Mouse (Mus musculus): ENCODE measurements around the gene Camkmt.
A peak's percentile ranks its signal among the peaks of the same experiment; 100 is the strongest.

Camkmt gene

GRCm38 (mm10) chr17:85458589-85458988 is 368.2 kb downstream of the Camkmt start:
- no peak for DNase-seq (ENCODE audit: low spot score in 2 of 2)

GRCm38 (mm10) chr17:85461577-85461976 is 371.2 kb downstream of the Camkmt start:
- DNase-seq (ENCODE audit: low spot score in 2 of 2) = no peak

GRCm38 (mm10) chr17:85463497-85464392 is 373.4 kb downstream of the Camkmt start:
- DNase-seq (ENCODE audit: low spot score in 2 of 2) = no peak

- no peak for DNase-seq (ENCODE audit: low spot score in 2 of 2)
Measured at GRCm38 (mm10) chr17:85464466-85465411, 374.4 kb downstream of the Camkmt start.

- no peak for DNase-seq (ENCODE audit: low spot score in 2 of 2)
Measured at GRCm38 (mm10) chr17:85469776-85470175, 379.4 kb downstream of the Camkmt start.

- DNase-seq (ENCODE audit: low spot score in 2 of 2) = no peak
Measured at GRCm38 (mm10) chr17:85472687-85473202, 382.4 kb downstream of the Camkmt start.

- DNase-seq (ENCODE audit: low spot score in 2 of 2) = peak in 1 of 2 experiments; percentile 15
Measured at GRCm38 (mm10) chr17:85473217-85473616, 382.9 kb downstream of the Camkmt start.

- no peak for DNase-seq (ENCODE audit: low spot score in 2 of 2)
Measured at GRCm38 (mm10) chr17:85473881-85474280, 383.5 kb downstream of the Camkmt start.

- DNase-seq (ENCODE audit: low spot score in 2 of 2) = no peak
Measured at GRCm38 (mm10) chr17:85481241-85481640, 390.9 kb downstream of the Camkmt start.

GRCm38 (mm10) chr17:85483086-85483485 is 392.7 kb downstream of the Camkmt start:
- no peak for DNase-seq (ENCODE audit: low spot score in 2 of 2)

- DNase-seq (ENCODE audit: low spot score in 2 of 2) = no peak
Measured at GRCm38 (mm10) chr17:85484015-85484414, 393.7 kb downstream of the Camkmt start.

GRCm38 (mm10) chr17:85484526-85484925 is 394.2 kb downstream of the Camkmt start:
- no peak for DNase-seq (ENCODE audit: low spot score in 2 of 2)

GRCm38 (mm10) chr17:85485065-85485945 is 395.0 kb downstream of the Camkmt start:
- DNase-seq (ENCODE audit: low spot score in 2 of 2) = no peak

GRCm38 (mm10) chr17:85485946-85486533 is 395.7 kb downstream of the Camkmt start:
- no peak for DNase-seq (ENCODE audit: low spot score in 2 of 2)

GRCm38 (mm10) chr17:85486585-85487480 is 396.5 kb downstream of the Camkmt start:
- DNase-seq (ENCODE audit: low spot score in 2 of 2) = no peak

GRCm38 (mm10) chr17:85487531-85487930 is 397.2 kb downstream of the Camkmt start:
- no peak for DNase-seq (ENCODE audit: low spot score in 2 of 2)

- DNase-seq (ENCODE audit: low spot score in 2 of 2) = no peak
Measured at GRCm38 (mm10) chr17:85488601-85489487, 398.5 kb downstream of the Camkmt start.

GRCm38 (mm10) chr17:85489488-85489980 is 399.2 kb downstream of the Camkmt start:
- DNase-seq (ENCODE audit: low spot score in 2 of 2) = no peak
